Mouse (Mus musculus): ENCODE results near the gene Polr3b.

Gene Polr3b

GRCm38 (mm10) chr10:84710192-84710591, 88.1 kb downstream of the Polr3b start:
- no peak for DNase-seq (ENCODE audit: low read depth, low spot score)

DNA sequence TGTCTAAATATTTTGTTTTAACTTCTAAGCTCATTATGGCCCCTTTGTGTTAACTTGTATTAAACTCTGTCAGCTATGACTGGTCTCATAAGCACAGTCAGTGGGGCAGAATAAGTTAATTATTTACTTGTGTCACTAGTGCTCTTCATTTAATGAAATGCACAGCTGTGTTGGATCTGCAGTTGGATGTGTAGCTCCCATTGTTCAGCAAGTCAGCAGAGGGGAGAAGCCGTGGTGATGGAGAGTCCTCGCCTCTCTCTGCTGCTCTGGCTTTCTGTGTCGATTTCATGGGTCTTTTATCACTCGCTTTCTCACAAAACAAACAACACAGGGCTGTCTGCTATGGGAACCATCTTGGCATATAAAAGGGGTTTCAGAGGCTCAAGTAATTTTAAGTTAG, 88.7 kb downstream of the Polr3b start:
- DNase-seq (ENCODE audit: low read depth, low spot score), result no peak

GRCm38 (mm10) chr10:84711479-84711878, 89.4 kb downstream of the Polr3b start:
- no peak for DNase-seq (ENCODE audit: low read depth, low spot score)

GRCm38 (mm10) chr10:84711940-84712339, 89.8 kb downstream of the Polr3b start:
- no peak for DNase-seq (ENCODE audit: low read depth, low spot score)

DNA sequence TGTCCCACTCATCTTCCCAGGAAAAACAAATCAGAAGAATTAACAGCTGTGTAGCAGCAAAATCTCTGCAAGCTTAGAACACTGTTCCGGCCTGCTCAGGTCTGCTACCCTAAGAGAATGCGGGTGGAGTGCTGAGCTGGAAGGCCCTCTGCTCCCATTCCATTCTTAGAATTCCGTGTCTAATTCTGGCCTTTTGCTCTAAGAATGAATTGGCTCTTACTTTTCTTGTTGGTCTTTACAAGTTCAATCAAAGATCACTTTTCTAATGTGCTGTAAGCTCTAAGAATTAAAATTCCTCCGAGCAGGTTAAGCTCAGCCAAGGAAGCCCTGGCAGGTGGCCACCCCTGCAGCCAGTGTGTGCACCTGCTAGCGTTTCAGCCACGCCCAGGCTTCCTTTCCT, 90.4 kb downstream of the Polr3b start:
- no peak for DNase-seq (ENCODE audit: low read depth, low spot score)

DNA sequence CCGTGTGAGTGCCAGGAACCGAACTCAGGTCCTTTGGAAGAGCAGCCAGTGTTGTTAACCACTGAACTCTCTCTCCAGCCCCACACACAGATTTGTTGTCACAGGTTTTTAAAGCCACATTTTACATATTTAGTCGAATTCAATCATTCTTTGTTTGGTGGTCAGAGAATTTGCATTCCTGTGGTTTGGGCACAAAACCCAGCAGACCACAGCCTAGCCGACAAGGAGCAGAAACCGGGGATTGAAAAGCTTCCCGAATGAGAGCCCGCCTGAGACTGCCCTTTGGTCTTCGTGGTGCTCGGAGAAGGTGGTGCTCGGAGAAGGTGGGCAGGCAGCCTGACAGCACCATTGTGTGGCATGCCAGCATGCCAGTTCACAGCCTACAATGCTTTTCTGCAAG, 91.0 kb downstream of the Polr3b start:
- DNase-seq (ENCODE audit: low read depth, low spot score), result no peak

GRCm38 (mm10) chr10:84715639-84716038, 93.5 kb downstream of the Polr3b start:
- no peak for DNase-seq (ENCODE audit: low read depth, low spot score)

DNA sequence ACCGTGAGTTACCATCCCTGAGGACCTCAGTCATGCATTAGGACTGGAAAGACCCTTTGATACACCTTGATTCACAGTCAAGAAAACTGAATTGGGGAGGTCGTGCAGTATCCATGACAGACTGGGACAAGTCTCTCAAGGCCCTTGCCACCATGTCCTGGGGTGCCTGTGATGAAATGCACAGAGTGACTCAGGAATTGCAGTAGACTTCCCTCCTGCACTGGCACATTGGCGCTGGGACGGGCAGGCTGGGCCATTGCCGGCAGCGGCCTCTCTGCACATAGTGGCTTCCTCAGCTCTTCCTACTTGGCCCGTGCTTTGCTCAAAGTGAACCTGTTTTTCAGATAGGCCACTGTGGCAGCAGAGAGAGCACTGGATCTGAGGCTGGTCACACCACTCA, 94.5 kb downstream of the Polr3b start:
- DNase-seq (ENCODE audit: low read depth, low spot score), result no peak

DNA sequence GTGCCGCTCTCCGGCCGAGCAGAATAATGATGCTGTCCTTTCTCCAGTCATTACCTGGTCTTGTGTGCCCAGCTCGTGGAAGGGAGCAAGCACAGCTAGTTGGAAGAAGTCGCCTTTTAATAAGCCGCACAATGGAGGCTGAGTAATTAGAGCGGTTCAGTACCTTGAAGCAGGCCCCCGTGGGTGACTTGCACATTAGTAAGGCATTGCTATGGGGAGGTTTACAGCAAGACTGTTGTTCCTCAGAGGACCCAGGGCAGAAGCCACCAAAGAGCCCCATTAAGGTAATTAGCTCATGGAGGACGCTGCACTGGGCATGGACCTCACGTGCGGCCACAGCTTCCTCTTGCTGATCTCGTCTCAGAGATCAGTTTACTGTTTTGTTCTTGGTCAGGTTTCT, 100.6 kb downstream of the Polr3b start:
- no peak for DNase-seq (ENCODE audit: low read depth, low spot score)

- DNase-seq (ENCODE audit: low read depth, low spot score), result no peak
Measured at GRCm38 (mm10) chr10:84727005-84727404, 104.9 kb downstream of the Polr3b start.

GRCm38 (mm10) chr10:84727760-84728159, 105.7 kb downstream of the Polr3b start:
- no peak for DNase-seq (ENCODE audit: low read depth, low spot score)

GRCm38 (mm10) chr10:84730078-84730477, 108.0 kb downstream of the Polr3b start:
- no peak for DNase-seq (ENCODE audit: low read depth, low spot score)

DNA sequence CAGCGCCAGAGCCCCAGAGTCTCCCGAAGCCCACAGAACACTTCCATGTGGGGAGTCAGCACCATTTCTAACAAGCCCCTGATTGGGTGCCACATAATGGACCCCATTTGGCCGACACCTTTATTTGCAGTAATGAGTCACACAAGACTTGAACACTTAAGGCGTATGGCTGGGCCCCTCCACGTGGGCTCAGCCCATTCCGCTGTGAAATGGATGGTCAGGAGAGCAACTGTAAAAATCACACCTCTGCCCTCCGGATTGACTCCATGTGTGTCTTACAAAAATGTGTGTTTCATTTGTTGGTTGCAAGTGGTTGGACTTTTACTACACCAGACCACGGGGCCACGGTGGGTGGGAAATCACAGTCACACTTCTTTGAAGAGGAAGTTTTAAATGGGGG, 108.9 kb downstream of the Polr3b start:
- no peak for DNase-seq (ENCODE audit: low read depth, low spot score)

DNA sequence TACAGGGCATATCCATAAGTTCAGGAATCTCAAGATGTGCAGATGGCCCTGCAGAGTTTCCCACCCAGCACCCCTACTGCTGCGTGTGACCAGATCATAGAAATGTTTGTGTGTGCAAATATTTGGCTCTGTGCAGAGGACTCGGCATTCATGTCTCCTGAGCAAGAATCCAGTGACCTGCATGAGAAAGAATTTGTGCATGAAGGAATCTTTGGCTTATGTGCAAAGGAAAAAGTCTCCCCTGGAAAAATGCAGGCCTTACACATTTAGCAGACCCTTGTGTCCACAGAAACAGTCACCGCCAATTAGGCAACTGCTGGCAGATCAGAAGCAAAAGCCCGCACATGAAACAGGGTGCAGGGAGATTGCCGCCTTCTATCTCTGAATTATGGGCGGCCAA, 111.4 kb downstream of the Polr3b start:
- DNase-seq (ENCODE audit: low read depth, low spot score), result no peak

GRCm38 (mm10) chr10:84754851-84755785, 133.0 kb downstream of the Polr3b start:
- no peak for DNase-seq (ENCODE audit: low read depth, low spot score)

GRCm38 (mm10) chr10:84755786-84756203, 133.7 kb downstream of the Polr3b start, which contains the start of gene Rfx4:
Rfx4 (plus strand) TSS chr10:84756062.
- DNase-seq (ENCODE audit: low read depth, low spot score), result no peak

DNA sequence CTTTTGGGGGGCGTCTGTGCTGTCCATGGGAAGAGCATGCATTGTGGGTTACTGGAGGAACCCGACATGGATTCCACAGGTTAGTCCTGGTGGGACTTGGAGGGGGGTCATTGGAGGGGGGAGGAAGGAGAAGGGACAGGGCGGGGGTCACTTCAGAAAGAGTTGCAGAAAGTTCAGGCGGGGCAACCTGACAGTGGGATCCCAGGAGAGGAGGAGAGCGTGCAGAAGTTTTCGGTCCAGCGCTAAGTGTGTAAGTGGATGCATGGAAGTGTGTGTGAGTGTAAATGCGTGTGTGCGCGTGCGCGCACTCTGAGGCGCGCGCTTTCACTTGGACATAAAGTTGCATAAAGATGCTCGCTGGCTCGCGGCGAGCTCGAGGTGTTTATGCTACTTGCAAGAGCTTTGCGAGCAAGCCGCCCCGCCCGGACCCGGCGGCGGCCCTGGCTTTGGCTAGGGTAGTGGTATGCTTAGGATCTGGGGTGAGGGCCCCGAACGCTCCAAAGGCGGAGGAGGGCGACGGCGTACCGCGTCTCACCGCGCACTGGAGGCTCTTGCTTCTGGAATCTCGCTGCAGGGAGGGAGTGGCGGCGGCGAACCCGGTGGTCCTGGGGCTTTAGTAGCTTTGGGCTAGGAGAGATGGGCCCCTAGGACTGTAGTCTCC, 134.5 kb downstream of the Polr3b start:
- no peak for DNase-seq (ENCODE audit: low read depth, low spot score)

DNA sequence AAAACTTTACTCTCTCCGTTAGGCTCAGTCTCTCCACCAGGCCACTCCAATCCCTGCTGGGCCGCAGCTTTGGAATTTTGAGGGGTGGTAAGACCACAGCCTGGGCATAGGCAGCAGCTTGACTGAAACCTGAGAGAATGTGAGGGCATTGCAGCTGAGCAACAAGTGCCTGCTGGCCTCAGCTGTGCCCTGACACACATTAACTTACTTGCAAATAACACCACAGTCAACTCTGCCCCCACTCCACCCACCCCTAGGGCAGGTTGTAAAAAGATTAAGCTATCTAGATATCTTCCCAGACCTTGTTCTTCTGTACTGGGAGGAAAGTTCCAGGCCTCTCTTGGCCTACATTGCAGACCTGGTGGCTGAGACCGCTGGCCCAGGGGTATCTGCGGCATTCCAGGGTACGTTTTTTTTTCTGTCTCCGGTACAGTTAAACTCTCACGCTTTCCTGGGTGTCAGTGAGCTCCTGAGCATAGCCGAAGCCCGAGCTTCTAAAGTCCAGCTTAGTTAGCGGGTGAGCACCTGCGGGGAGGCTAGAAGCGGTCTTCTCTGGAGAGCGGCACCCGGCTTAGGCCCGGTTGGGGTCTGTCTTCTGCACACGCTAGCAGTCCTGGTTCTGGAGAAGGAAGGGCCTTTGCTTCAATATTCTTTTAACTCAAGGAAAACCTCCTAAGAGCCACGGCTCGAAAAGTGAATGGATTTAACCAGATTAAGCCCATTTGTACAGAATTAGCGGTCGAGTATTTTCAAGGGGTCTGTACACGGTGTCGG, 135.5 kb downstream of the Polr3b start:
- DNase-seq (ENCODE audit: low read depth, low spot score), result no peak

- no peak for DNase-seq (ENCODE audit: low read depth, low spot score)
Measured at GRCm38 (mm10) chr10:84758200-84758468, 136.0 kb downstream of the Polr3b start.

DNA sequence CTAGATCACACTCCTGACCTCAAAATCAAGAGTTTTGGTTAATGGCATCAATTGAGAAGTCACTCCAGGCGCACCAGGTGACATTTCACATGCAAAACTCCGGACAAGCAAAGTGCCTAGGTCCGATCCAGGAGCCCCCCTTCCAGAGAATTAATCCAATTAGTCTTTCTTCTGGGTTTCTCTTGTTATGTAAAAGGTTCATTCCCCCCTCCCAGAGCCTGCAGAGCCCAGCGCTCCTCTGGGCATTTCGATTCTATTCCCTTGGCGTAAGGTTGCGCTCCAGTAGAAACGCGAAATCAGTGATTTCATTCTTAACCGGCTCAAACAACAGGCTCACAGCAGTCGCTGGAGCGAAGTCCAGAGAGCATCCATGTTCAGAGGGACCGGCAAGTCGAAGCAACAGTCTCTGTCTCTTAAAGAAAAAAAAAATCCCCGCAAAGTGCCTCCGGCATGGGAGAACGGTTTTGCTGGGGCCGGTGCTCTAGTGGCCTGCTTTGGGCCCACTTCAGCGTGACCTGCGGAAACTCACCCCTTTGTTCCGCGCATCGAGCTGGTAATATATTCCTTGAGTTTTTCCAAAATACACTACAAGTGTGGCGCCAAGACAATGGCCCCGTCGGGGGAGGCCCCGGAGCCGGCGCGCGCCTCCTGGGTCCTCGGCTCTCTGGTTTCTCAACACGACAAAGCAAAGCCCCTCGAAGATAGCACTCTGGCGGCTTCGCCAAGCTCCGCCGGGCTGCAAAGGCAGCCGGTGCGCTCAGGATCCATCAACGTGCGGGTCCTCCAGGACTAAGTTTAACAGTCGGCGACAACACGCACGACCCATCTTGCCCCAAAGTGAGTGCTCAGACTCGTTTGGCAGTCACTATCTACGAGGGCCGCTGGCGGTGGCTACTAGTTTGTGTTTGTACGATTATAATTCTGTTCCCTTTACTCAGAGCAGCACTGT, 136.7 kb downstream of the Polr3b start:
- no peak for DNase-seq (ENCODE audit: low read depth, low spot score)

DNA sequence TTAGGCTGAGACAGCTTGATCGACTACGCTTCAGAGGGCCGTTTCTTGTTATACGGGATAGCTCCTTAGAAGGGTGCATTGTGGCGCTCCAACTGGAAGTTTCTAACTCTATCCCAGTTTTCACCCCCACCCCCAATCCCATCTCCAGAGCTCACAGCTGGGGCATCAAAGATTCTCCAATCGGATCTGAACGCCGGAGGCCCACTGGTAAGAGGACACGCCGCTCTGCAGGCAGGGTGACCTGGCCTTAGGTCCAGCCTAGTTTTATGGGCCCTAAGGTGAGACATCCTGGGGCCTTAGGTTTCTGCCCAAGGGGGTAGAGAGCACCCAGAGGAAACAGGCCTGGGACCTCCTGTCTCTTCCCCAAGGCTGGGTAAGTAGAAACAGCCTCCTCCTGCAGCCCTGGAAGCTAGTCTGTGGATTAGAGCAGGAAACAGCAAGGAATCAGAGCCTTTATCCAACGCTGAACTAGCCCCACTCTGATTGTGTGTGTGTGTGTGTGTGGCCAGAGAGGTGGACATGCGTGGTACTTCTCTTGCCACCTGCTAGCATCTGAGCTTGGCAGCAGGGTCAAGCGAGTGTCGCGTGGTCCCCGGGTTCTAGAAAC, 137.5 kb downstream of the Polr3b start:
- no peak for DNase-seq (ENCODE audit: low read depth, low spot score)
